Mouse (Mus musculus) gastrocnemius, postnatal 10 days (tissue): ENCODE data around the gene Ifnz. TPM values are rescaled to one million over a fixed set of nuclear protein-coding genes. Genes with fewer than 3 reads are reported as not detected.
"Not testable (repeated sequence)": the region's sequence is repeated elsewhere in the genome, so short reads cannot be mapped to it uniquely, and the experiment has no call there.

ENCODE experiments used
- DNase-seq: peaks from one replicate; pipeline ENCODE4 v3.0.0; 2021; ENCODE audit warnings: mixed read lengths
- total RNA-seq, 2 experiments: library from RNA; stranded (reverse); gene quantifications; 2 replicates each; pipeline ENCODE4 v1.2.3; 2021

The Ifnz gene
- total RNA-seq, 2 experiments from 2014 or later, result not detected

DNA sequence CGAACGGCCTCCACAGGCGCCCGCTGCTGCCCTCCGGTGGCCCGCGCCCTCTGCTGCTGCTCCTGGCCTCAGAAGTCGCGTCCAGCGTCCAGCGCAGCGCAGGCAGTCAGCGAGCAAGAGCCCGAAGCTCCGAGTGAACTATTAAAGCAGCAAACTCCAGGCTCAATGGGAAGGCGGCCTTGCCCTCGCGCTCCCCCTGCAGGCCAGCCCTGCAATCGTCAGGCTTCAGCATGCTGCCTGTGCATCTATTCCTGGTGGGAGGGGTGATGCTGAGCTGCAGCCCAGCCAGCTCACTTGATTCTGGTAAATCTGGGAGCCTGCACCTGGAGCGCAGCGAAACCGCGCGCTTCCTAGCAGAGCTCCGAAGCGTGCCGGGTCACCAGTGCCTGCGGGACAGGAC is 6.5 kb downstream of the Ifnz start, which contains the start of gene Gm13277:
Gene Gm13277 (plus strand): TSS at position 231 of the 400 bp plus-strand sequence.
- DNase-seq, result peak; percentile 48

GRCm38 (mm10) chr4:88791250-88791649 is 9.3 kb downstream of the Ifnz start, which contains the start of gene Gm13278:
Gm13278 (plus strand) TSS chr4:88791550.
- not testable (repeated sequence) for DNase-seq

GRCm38 (mm10) chr4:88793936-88794675 is 12.2 kb downstream of the Ifnz start, which contains the start of gene Gm13275:
Gm13275 (plus strand) TSS chr4:88794487.
- DNase-seq, result peak; percentile 52

- DNase-seq, result not testable (repeated sequence)
Measured at GRCm38 (mm10) chr4:88797097-88797496, 15.2 kb downstream of the Ifnz start, which contains the start of gene Gm13279. Gm13279 (plus strand) TSS chr4:88797397.

GRCm38 (mm10) chr4:88799365-88799764 is 17.4 kb downstream of the Ifnz start, which contains the start of gene Gm13285:
Gm13285 (plus strand) TSS chr4:88799665.
- DNase-seq, result not testable (repeated sequence)

DNA sequence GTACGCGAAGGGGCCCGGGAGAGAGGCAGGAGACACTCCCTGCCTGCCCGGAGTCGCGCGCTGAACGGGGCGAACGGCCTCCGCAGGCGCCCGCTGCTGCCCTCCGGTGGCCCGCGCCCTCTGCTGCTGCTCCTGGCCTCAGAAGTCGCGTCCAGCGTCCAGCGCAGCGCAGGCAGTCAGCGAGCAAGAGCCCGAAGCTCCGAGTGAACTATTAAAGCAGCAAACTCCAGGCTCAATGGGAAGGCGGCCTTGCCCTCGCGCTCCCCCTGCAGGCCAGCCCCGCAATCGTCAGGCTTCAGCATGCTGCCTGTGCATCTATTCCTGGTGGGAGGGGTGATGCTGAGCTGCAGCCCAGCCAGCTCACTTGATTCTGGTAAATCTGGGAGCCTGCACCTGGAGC is 21.0 kb downstream of the Ifnz start, which contains the start of gene Gm13287:
Gene Gm13287 (plus strand): TSS at position 301 of the 400 bp plus-strand sequence.
- not testable (repeated sequence) for DNase-seq

DNA sequence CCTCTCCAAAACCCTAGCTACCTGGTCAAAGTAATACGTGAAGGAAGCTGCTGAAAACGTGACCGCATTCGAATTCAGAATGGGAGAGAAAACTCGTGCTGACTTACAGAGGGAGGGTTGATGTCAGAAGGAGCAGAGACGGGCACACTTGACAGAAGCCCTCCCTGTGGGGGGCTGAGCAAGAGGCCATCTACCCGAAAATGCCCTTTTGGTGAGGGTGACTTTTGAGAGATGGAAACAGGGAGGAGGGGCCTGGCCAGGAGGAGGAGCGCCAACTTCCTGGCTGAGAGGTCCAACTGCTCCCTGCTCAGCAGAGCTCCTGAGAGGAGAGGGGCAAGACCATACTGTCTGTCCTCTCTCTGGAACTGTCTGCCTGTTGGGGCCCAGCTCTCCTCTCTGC is 23.3 kb downstream of the Ifnz start, which contains the start of gene Gm13288:
Gene Gm13288 (plus strand): TSS at position 301 of the 400 bp plus-strand sequence.
- DNase-seq, result not testable (repeated sequence)

- peak; percentile 30 for DNase-seq
Measured at GRCm38 (mm10) chr4:88805761-88806160, 23.8 kb downstream of the Ifnz start.

DNA sequence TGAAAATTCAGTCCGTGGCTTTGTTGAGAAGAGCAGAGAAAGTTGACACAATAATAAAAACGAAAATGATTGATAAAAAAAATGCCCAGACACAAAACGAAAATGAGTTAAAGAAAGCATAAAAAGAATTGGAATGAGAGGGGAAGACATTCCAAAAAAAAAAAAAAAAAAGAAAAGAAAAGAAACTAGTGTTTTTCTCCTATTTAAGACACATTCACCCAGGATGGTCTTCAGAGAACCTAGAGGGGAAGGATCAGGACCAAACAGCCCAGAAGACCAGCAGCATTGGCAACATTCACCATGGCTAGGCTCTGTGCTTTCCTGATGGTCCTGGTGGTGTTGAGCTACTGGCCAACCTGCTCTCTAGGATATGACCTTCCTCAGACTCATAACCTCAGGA is 34.0 kb downstream of the Ifnz start, which contains the start of gene Ifna7:
Gene Ifna7 (plus strand): TSS at position 301 of the 400 bp plus-strand sequence.
- DNase-seq, result no peak

GRCm38 (mm10) chr4:88819659-88820058 is 37.7 kb downstream of the Ifnz start, which contains the start of gene Ifna11:
Ifna11 (plus strand) TSS chr4:88819959.
- no peak for DNase-seq

GRCm38 (mm10) chr4:88822995-88823394 is 41.1 kb downstream of the Ifnz start:
- DNase-seq, result no peak

DNA sequence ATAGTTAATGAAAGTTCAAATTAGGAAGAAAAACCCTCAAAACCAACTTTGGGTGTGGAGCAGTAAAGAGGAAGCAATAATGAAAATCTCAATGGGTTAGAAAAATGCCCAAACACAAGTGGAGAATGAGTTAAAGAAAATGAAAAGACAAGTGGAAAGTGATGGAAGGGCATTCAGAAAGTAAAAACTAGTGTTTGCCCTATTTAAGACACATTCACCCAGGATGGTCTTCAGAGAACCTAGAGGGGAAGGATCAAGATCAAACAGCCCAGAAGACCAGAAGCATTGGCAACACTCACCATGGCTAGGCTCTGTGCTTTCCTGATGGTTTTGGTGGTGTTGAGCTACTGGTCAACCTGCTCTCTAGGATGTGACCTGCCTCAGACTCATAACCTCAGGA is 45.2 kb downstream of the Ifnz start, which contains the start of gene Ifna6:
Gene Ifna6 (plus strand): TSS at position 301 of the 400 bp plus-strand sequence.
- DNase-seq, result not testable (repeated sequence)

DNA sequence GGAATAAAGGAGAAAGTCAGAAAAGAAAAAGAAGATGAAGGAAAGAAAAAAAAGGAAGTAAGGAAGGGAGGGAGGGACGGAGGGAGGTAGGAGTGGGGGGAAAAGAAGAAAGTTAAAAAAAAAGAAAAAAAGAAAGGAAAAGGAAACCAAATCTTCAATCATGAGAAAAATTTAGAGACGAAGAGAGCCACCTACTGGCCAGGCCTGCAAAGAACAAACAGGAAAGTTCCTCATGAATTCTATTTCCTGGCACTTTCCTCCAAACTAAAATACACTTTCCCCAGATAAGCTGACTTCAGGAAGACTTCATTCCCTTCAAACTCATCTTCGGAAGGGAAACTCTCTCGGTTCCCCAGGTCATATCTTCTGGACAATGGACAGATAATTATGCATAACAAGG is 48.6 kb downstream of the Ifnz start:
- DNase-seq, result peak; percentile 13

Other genes starting within 250 kb of the Ifnz start
- gene Ifna15, start 223.9 kb upstream of the Ifnz start, total RNA-seq, result not detected
- not detected for gene Ifna14, start 210.3 kb upstream of the Ifnz start, total RNA-seq
- not detected for gene Ifna9, start 189.7 kb upstream of the Ifnz start, total RNA-seq
- not detected for gene Ifna12, start 178.8 kb upstream of the Ifnz start, total RNA-seq
- gene C87499, start 147.7 kb upstream of the Ifnz start, total RNA-seq, result not detected
- gene Ifna13, start 137.7 kb upstream of the Ifnz start, total RNA-seq, result not detected
- not detected for gene Ifna16, start 105.2 kb upstream of the Ifnz start, total RNA-seq
- not detected for gene Ifna2, start 98.2 kb upstream of the Ifnz start, total RNA-seq
- not detected for gene Ifnab, start 90.8 kb upstream of the Ifnz start, total RNA-seq
- under 1 TPM; 0.31 to 0.34 TPM for gene Gm26566, start 60.3 kb upstream of the Ifnz start, total RNA-seq
- 10 to 100 TPM; 57.1 to 66.3 TPM for gene Klhl9, start 59.7 kb upstream of the Ifnz start, total RNA-seq
- gene Gm13271, start 27.3 kb upstream of the Ifnz start, total RNA-seq, result not detected
- not detected for gene Gm13283, start 22.0 kb upstream of the Ifnz start, total RNA-seq
- gene Gm13290, start 8.3 kb upstream of the Ifnz start, total RNA-seq, result not detected
- gene Gm13289, start 5.2 kb upstream of the Ifnz start, total RNA-seq, result not detected
- gene Gm13272, start 2.3 kb upstream of the Ifnz start, total RNA-seq, result not detected
- not detected for gene Gm13276, start 3.6 kb downstream of the Ifnz start, total RNA-seq
- not detected for gene Gm13277, start 6.5 kb downstream of the Ifnz start, total RNA-seq
- not detected for gene Gm13278, start 9.4 kb downstream of the Ifnz start, total RNA-seq
- not detected for gene Gm13275, start 12.4 kb downstream of the Ifnz start, total RNA-seq
- gene Gm13279, start 15.3 kb downstream of the Ifnz start, total RNA-seq, result not detected
- gene Gm13285, start 17.5 kb downstream of the Ifnz start, total RNA-seq, result under 1 TPM in 1 of 2 experiments, not detected in 1; 0.21 TPM
- not detected for gene Gm13287, start 21.1 kb downstream of the Ifnz start, total RNA-seq
- not detected for gene Gm13288, start 23.4 kb downstream of the Ifnz start, total RNA-seq
- not detected for gene Ifna7, start 34.1 kb downstream of the Ifnz start, total RNA-seq
- not detected for gene Ifna11, start 37.8 kb downstream of the Ifnz start, total RNA-seq
- not detected for gene Ifna6, start 45.3 kb downstream of the Ifnz start, total RNA-seq
- gene Ifna5, start 53.4 kb downstream of the Ifnz start, total RNA-seq, result not detected
- gene Ifna4, start 59.7 kb downstream of the Ifnz start, total RNA-seq, result not detected
- gene Ifna1, start 68.0 kb downstream of the Ifnz start, total RNA-seq, result not detected
- not detected for gene Ifne, start 98.1 kb downstream of the Ifnz start, total RNA-seq